Mouse (Mus musculus) neural tube, embryonic 11.5 days (tissue): ENCODE data around the gene Vamp8. TPM values are rescaled to one million over a fixed set of nuclear protein-coding genes. Genes with fewer than 3 reads are reported as not detected.

Experiments used
- ATAC-seq: fragments of 200-750 bp; cut with Nextera tagmentation; 2 replicates; pipeline ENCODE4 v1.8.0; 2017; ENCODE audit warnings: moderate number of reproducible peaks, mild to moderate bottlenecking, moderate TSS enrichment, moderate library complexity; ENCODE audit not compliant: insufficient read depth, low FRiP score, low TSS enrichment
- DNase-seq: peaks from one replicate; pipeline ENCODE4 v3.0.0-alpha.2; 2015; ENCODE audit warnings: low spot score
- H3K27ac ChIP-seq: fragments of 300-500 bp; sonication (generic); 2 replicates; pipeline ENCODE4 v1.5.1; 2014; ENCODE audit warnings: low read depth, mild to moderate bottlenecking, low read length
- H3K27me3 ChIP-seq: fragments of 300-500 bp; sonication (generic); 2 replicates; pipeline ENCODE4 v1.6.1; 2014; ENCODE audit warnings: mild to moderate bottlenecking, low read length, mixed read lengths; ENCODE audit not compliant: control insufficient read depth, insufficient read depth
- H3K36me3 ChIP-seq: fragments of 300-500 bp; sonication (generic); 2 replicates; pipeline ENCODE4 v1.6.1; 2014; ENCODE audit warnings: mild to moderate bottlenecking, low read length, moderate library complexity, mixed read lengths; ENCODE audit not compliant: control insufficient read depth, insufficient read depth
- H3K4me1 ChIP-seq: fragments of 300-500 bp; sonication (generic); 2 replicates; pipeline ENCODE4 v1.6.1; 2014; ENCODE audit warnings: low read length, mixed read lengths; ENCODE audit not compliant: control insufficient read depth, insufficient read depth
- H3K4me2 ChIP-seq: fragments of 300-500 bp; sonication (generic); 2 replicates; pipeline ENCODE4 v1.6.1; 2014; ENCODE audit warnings: low read depth, mild to moderate bottlenecking, moderate library complexity
- H3K4me3 ChIP-seq: fragments of 300-500 bp; sonication (generic); 2 replicates; pipeline ENCODE4 v1.5.1; 2014; ENCODE audit warnings: low read depth, low read length
- H3K9ac ChIP-seq: fragments of 300-500 bp; sonication (generic); 2 replicates; pipeline ENCODE4 v1.6.1; 2014; ENCODE audit warnings: mild to moderate bottlenecking, low read length
- H3K9me3 ChIP-seq: fragments of 300-500 bp; sonication (generic); 2 replicates; pipeline ENCODE4 v1.6.1; 2016; ENCODE audit warnings: low read length; ENCODE audit not compliant: control insufficient read depth
- WGBS: fragments of 180-500 bp; shearing (Covaris S2); extraction: QIAGEN DNeasy Blood & Tissue Kit; methylation state at CpG from one replicate; pipeline ENCODE4 v1.1.7; 2014; 5-methylcytosine and 5-hydroxymethylcytosine counted together
- polyA plus RNA-seq: library from polyadenylated mRNA; unstranded; fragments of >200 nt; fragmentation: Nextera tagmentation; extraction: Ambion mirVana; gene quantifications from 2 replicates; pipeline ENCODE4 v1.2.1, GENCODE M21; 2014

Gene Vamp8
- polyA plus RNA-seq, 1 experiment from 2014 or later = 38.5 TPM

DNA sequence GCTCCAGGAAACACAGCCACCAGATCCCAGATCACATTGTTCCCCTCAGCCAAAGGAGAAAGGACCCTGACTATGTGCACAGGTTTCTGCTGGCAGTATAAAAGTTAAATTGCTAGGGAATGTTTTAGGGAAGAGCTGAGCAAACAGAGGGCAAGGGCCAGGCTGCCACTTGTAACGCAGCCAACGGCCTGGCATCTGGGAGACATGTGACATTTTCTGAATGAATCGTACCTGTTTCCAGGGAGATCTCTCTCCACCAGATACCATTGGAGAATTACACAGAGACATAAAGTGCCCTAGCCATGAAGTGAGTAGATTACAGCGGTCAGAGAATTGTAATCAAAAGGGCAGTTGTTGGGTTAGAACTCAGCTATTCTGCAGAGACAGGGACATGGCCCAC is 17.3 kb downstream of the Vamp8 start:
- H3K4me1 ChIP-seq = no peaks in the 10 kb centered on the region
- ATAC-seq (no peak), DNase-seq (no peak)
- no peak overlapping the region for H3K27ac ChIP-seq
- no peak overlapping the region for H3K9ac ChIP-seq
- H3K9me3 ChIP-seq = no peaks in the 10 kb centered on the region
- no peaks in the 10 kb centered on the region for H3K27me3 ChIP-seq
- no peak overlapping the region for H3K4me2 ChIP-seq
- WGBS = 92% methylated on average over 4 of the region's 4 CpGs
- H3K4me3 ChIP-seq = no peak overlapping the region
- no peaks in the 10 kb centered on the region for H3K36me3 ChIP-seq

DNA sequence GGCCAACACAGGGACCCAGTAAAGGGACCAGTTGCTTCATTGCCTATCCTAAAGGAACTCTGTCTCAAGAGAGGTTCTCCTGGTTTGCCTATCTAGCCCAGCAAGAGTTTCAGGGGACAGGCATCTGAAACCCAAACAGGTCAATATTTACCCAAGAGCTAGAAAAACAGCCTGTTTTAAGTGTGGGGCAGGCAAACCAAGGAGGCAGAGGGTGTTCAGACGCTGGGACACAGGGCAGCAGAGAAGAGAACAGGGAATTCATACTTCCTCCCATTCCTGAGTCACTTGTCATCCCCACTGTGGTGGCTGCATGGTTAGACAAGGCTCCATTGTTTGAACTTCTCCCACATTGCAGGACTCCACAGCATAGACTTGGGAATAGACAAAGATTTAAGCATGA is 18.9 kb downstream of the Vamp8 start:
- H3K4me1 ChIP-seq = no peaks in the 10 kb centered on the region
- H3K27me3 ChIP-seq = no peaks in the 10 kb centered on the region
- H3K4me3 ChIP-seq = no peak overlapping the region
- no peak overlapping the region for H3K4me2 ChIP-seq
- DNase-seq = no peak
- H3K9ac ChIP-seq = no peak overlapping the region
- WGBS = 18% methylated on average over 1 of the region's 1 CpGs
- no peaks in the 10 kb centered on the region for H3K9me3 ChIP-seq
- no peaks in the 10 kb centered on the region for H3K36me3 ChIP-seq
- H3K27ac ChIP-seq = no peak overlapping the region
- ATAC-seq = no peak

DNA sequence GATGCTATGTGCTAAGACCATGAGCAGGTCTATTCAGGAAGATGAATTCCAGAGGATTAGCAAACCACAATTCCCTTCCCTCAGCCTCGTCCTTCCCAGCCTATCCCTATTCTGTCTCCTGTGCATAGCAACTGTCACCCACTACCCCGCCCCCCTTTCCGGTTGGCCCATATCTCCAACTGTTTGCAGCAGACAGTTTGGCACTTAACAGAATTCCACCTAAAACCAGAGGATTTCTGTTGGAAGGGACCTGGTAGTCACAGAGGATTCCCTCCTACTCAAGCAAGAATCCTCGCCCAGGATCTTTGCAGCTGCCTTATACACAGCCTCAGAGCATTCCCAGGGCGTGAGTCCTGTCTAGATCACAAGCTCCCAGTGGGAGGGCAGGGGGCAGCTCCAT is 19.4 kb downstream of the Vamp8 start:
- H3K27ac ChIP-seq = no peak overlapping the region
- H3K27me3 ChIP-seq = no peaks in the 10 kb centered on the region
- 42% methylated on average over 5 of the region's 5 CpGs for WGBS
- ATAC-seq (no peak), DNase-seq (no peak)
- no peak overlapping the region for H3K9ac ChIP-seq
- no peaks in the 10 kb centered on the region for H3K36me3 ChIP-seq
- no peaks in the 10 kb centered on the region for H3K4me1 ChIP-seq
- H3K9me3 ChIP-seq = no peaks in the 10 kb centered on the region
- H3K4me2 ChIP-seq = no peak overlapping the region
- no peak overlapping the region for H3K4me3 ChIP-seq

DNA sequence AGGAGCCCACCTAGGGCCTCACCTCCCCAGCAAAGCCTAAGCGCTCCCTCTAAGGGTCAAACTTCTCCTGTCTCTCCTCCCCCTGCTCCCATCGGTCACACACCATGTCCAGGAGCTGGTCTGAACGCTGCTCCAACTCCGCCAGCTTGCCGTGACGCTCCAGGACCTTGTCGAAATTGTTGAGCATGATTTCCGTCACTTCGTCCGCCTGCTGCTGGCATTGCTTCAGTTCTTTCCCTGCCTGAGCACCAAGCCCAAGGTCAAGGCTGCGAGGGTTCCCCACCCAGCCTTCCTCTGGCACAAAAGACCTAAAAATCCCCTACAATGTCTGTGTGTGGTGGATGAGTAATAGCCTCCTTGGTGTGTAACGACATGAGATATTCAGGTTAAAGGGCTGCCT is 20.4 kb downstream of the Vamp8 start:
- no peak for DNase-seq
- H3K4me2 ChIP-seq = no peak overlapping the region
- H3K27me3 ChIP-seq = no peaks in the 10 kb centered on the region
- no peaks in the 10 kb centered on the region for H3K36me3 ChIP-seq
- H3K4me3 ChIP-seq = no peak overlapping the region
- 85% methylated on average over 12 of the region's 12 CpGs for WGBS
- H3K4me1 ChIP-seq = no peaks in the 10 kb centered on the region
- H3K9ac ChIP-seq = no peak overlapping the region
- no peak overlapping the region for H3K27ac ChIP-seq
- no peaks in the 10 kb centered on the region for H3K9me3 ChIP-seq
- ATAC-seq = no peak

DNA sequence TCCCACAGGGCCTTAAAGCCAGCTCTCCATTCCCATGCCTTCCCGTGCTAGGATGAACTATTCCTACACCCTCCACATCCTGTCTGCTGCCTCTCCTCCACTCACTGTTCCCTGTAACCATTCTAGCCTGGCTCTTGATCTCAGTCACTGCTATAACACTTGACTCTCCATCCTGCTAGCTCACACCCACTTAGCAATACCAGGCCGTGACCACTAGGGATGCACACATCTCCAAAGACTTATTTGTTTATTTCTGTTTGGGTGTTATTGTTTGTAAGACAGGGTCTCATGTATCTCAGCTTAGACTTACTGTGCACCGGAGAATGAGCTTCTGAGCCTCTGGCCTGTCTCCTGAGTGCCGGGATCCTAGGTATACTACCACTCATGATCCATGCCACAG is 20.9 kb downstream of the Vamp8 start:
- no peak overlapping the region for H3K27ac ChIP-seq
- H3K4me3 ChIP-seq = no peak overlapping the region
- DNase-seq (no peak), ATAC-seq (no peak)
- 82% methylated on average over 4 of the region's 4 CpGs for WGBS
- H3K4me2 ChIP-seq = no peak overlapping the region
- no peaks in the 10 kb centered on the region for H3K4me1 ChIP-seq
- H3K9ac ChIP-seq = no peak overlapping the region
- no peaks in the 10 kb centered on the region for H3K9me3 ChIP-seq
- H3K27me3 ChIP-seq = no peaks in the 10 kb centered on the region
- H3K36me3 ChIP-seq = no peaks in the 10 kb centered on the region

DNA sequence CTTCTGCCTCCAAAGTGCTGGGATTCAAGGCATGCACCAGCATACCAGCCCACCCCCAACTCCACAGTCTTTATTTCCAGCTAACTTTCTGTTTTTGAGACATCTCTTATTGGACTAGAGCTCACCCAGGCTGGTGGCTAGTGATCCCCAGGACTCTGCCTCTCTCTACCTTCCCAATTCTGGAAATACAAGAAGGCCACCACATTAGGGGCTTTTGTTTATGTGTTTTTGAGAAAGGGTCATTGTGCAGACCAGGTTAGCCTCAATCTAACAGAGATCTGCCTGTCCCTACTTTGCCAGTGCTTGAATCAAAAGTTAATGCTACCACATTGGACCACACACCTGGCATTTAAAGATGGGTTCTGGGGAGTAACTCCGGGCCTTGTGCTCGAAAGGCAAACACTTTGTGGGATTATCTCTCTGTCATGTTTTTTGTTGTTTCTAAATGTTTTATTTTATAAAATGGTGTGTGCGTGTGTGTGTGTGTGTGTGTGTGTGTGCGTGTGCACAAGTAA is 23.0 kb downstream of the Vamp8 start:
- no peak overlapping the region for H3K27ac ChIP-seq
- no peak overlapping the region for H3K4me2 ChIP-seq
- H3K9ac ChIP-seq = no peak overlapping the region
- no peaks in the 10 kb centered on the region for H3K27me3 ChIP-seq
- H3K9me3 ChIP-seq = no peaks in the 10 kb centered on the region
- ATAC-seq (no peak), DNase-seq (no peak)
- WGBS = 87% methylated on average over 4 of the region's 4 CpGs
- no peaks in the 10 kb centered on the region for H3K4me1 ChIP-seq
- H3K4me3 ChIP-seq = no peak overlapping the region
- H3K36me3 ChIP-seq = no peaks in the 10 kb centered on the region

DNA sequence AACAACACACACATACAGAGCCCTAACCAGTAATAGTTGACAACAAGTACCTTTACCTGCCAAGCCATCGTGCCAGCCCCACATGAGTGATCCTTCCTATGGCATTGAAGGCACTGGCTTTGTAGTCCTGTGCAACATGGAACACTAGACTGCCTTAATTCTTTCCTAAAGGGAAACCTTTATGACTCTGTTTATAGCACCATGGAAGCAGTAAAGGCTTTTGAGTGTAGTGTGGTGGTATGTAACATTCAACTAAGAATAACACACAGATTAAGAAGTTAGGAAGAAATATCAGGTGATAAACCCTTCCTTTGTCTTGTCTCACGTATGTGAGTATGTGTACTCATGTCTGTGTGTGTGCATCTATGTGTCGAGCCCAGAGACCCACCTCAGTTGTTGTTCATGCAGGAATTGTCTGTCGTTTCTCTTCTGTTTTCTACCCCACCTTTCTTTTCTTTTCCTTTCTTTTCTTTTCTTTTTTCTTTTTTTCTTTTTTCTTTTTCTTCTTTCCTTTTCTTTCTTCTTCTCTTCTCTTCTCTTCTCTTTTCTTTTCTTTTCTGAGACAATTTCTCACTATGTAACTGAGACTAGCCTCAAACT is 23.6 kb downstream of the Vamp8 start, which contains the start of gene Rnf181:
Gene Rnf181, minus strand, starts transcription at position 113 of the 600 bp plus-strand sequence.
- no peak within 1 kb of the TSS for H3K4me2 ChIP-seq
- H3K9me3 ChIP-seq = no peaks in the 10 kb centered on the region
- no peak within 1 kb of the TSS for H3K9ac ChIP-seq
- no peak within 1 kb of the TSS for H3K27ac ChIP-seq
- 79% methylated on average over 4 of the region's 4 CpGs for WGBS
- DNase-seq (no peak), ATAC-seq (no peak)
- no peaks in the 10 kb centered on the region for H3K4me1 ChIP-seq
- no peak within 1 kb of the TSS for H3K4me3 ChIP-seq
- H3K27me3 ChIP-seq = no peaks in the 10 kb centered on the region
- no peaks in the 10 kb centered on the region for H3K36me3 ChIP-seq

DNA sequence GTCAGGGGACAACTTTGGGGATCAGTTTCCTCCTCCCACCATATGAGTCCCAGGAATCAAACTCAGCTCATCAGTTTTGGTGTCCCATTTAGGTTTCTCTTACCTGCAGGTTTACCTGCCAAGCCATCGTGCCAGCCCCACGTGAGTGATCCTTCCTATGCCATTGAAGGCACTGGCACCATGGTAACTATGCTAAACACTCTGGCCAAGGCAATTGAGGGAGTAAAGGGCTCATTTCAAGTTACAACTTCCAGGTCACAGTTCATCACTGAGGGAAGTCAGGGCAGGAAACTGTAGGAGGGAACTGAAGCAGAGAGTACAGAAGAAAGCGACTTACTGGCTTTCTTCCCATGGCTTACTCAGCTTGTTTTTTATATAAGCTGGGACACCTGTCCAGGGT is 24.2 kb downstream of the Vamp8 start:
- Histone ChIP-seq H3K4me1 (peaks cover 3% of the 10 kb centered on the region), H3K9me3 (no peaks in the 10 kb centered on the region), H3K27me3 (no peaks in the 10 kb centered on the region), H3K4me2 (no peak overlapping the region), H3K27ac (no peak overlapping the region), H3K9ac (no peak overlapping the region), H3K36me3 (no peaks in the 10 kb centered on the region), H3K4me3 (no peak overlapping the region)
- no peak for ATAC-seq
- DNase-seq = no peak
- WGBS = 77% methylated on average over 3 of the region's 3 CpGs

DNA sequence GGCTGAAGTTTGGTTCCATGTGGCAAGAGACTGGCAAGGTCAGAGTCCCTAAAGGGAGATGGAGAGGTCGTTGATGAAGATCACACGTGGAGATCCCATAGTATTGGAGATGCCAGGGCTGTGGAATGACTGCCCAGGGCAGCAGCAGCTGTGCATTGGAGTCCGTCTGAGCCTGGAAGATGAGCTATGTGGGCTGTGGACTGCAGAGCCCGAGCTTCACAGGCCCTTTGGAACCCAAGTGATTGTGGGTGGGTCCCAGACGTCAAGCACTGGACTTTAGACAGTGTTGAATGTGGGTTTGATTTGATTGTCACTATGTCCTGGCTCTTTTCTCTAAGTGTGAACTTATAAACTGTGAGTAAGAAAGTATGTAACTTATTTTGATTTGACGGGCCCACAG is 25.5 kb downstream of the Vamp8 start:
- no peak for ATAC-seq
- H3K4me2 ChIP-seq = no peak overlapping the region
- no peaks in the 10 kb centered on the region for H3K36me3 ChIP-seq
- H3K9me3 ChIP-seq = no peaks in the 10 kb centered on the region
- H3K4me1 ChIP-seq = peaks cover 3% of the 10 kb centered on the region
- no peak for DNase-seq
- no peak overlapping the region for H3K27ac ChIP-seq
- WGBS = 73% methylated on average over 6 of the region's 6 CpGs
- H3K9ac ChIP-seq = no peak overlapping the region
- H3K4me3 ChIP-seq = no peak overlapping the region
- no peaks in the 10 kb centered on the region for H3K27me3 ChIP-seq
